Mouse (Mus musculus): ENCODE measurements around the gene Slc12a3. TPM values are rescaled to one million over a fixed set of nuclear protein-coding genes. Genes with fewer than 3 reads are reported as not detected.

Gene Slc12a3
- polyA plus RNA-seq, 1 experiment from 2014 or later, result not detected

GRCm38 (mm10) chr8:94340796-94341195 lies 11.8 kb downstream of the Slc12a3 start:
- H3K4me1 ChIP-seq, result no peaks in the 10 kb centered on the region
- H3K4me2 ChIP-seq (replicated peaks), result no peak overlapping the region
- H3K27me3 ChIP-seq, result no peaks in the 10 kb centered on the region
- no peaks in the 10 kb centered on the region for H3K36me3 ChIP-seq
- H3K4me3 ChIP-seq, result no peak overlapping the region
- H3K9me3 ChIP-seq, result no peaks in the 10 kb centered on the region
- no peak overlapping the region for H3K9ac ChIP-seq (replicated peaks)
- H3K27ac ChIP-seq (replicated peaks), result no peak overlapping the region
- WGBS, result 85% methylated on average over 7 of the region's 7 CpGs
- ATAC-seq (replicated peaks), result no peak

- Histone ChIP-seq H3K27ac (replicated peaks) (no peak overlapping the region), H3K4me3 (no peak overlapping the region), H3K4me2 (replicated peaks) (no peak overlapping the region), H3K9ac (replicated peaks) (no peak overlapping the region), H3K4me1 (no peaks in the 10 kb centered on the region), H3K36me3 (no peaks in the 10 kb centered on the region), H3K9me3 (no peaks in the 10 kb centered on the region), H3K27me3 (no peaks in the 10 kb centered on the region)
- WGBS, result 86% methylated on average over 10 of the region's 10 CpGs
- ATAC-seq (replicated peaks), result no peak
Measured at GRCm38 (mm10) chr8:94342691-94343090, 13.7 kb downstream of the Slc12a3 start.

- H3K27ac ChIP-seq (replicated peaks), result no peak overlapping the region
- H3K9ac ChIP-seq (replicated peaks), result no peak overlapping the region
- ATAC-seq (replicated peaks), result peak; percentile 32; the same call in 1 of the 2 replicates
- H3K4me1 ChIP-seq, result no peaks in the 10 kb centered on the region
- H3K27me3 ChIP-seq, result no peaks in the 10 kb centered on the region
- no peak overlapping the region for H3K4me2 ChIP-seq (replicated peaks)
- H3K9me3 ChIP-seq, result no peaks in the 10 kb centered on the region
- H3K4me3 ChIP-seq, result no peak overlapping the region
- WGBS, result 12% methylated on average over 6 of the region's 6 CpGs
- no peaks in the 10 kb centered on the region for H3K36me3 ChIP-seq
Measured at GRCm38 (mm10) chr8:94343290-94343689, 14.3 kb downstream of the Slc12a3 start.

- H3K9ac ChIP-seq (replicated peaks), result no peak overlapping the region
- H3K36me3 ChIP-seq, result no peaks in the 10 kb centered on the region
- H3K9me3 ChIP-seq, result no peaks in the 10 kb centered on the region
- no peaks in the 10 kb centered on the region for H3K27me3 ChIP-seq
- WGBS, result 90% methylated on average over 11 of the region's 11 CpGs
- ATAC-seq (replicated peaks), result 0 out of 2 replicates have a peak, but pooled peaks have one; percentile 19
- H3K4me3 ChIP-seq, result no peak overlapping the region
- H3K4me1 ChIP-seq, result no peaks in the 10 kb centered on the region
- H3K4me2 ChIP-seq (replicated peaks), result no peak overlapping the region
- no peak overlapping the region for H3K27ac ChIP-seq (replicated peaks)
Measured at GRCm38 (mm10) chr8:94343778-94344320, 14.8 kb downstream of the Slc12a3 start.

- 94% methylated on average over 4 of the region's 4 CpGs for WGBS
- Histone ChIP-seq H3K27ac (replicated peaks) (no peak overlapping the region), H3K4me3 (no peak overlapping the region), H3K27me3 (no peaks in the 10 kb centered on the region), H3K9me3 (no peaks in the 10 kb centered on the region), H3K4me1 (no peaks in the 10 kb centered on the region), H3K36me3 (no peaks in the 10 kb centered on the region), H3K9ac (replicated peaks) (no peak overlapping the region), H3K4me2 (replicated peaks) (no peak overlapping the region)
- ATAC-seq (replicated peaks), result no peak
Measured at GRCm38 (mm10) chr8:94345657-94346056, 16.7 kb downstream of the Slc12a3 start.

- Histone ChIP-seq H3K4me1 (no peaks in the 10 kb centered on the region), H3K9me3 (no peaks in the 10 kb centered on the region), H3K9ac (replicated peaks) (no peak overlapping the region), H3K27me3 (no peaks in the 10 kb centered on the region), H3K4me3 (no peak overlapping the region), H3K27ac (replicated peaks) (no peak overlapping the region), H3K4me2 (replicated peaks) (no peak overlapping the region), H3K36me3 (no peaks in the 10 kb centered on the region)
- WGBS, result 95% methylated on average over 13 of the region's 13 CpGs
- no peak for ATAC-seq (replicated peaks)
Measured at GRCm38 (mm10) chr8:94346264-94346663, 17.3 kb downstream of the Slc12a3 start.

- no peak overlapping the region for H3K4me2 ChIP-seq (replicated peaks)
- no peaks in the 10 kb centered on the region for H3K27me3 ChIP-seq
- WGBS, result 81% methylated on average over 9 of the region's 9 CpGs
- no peak overlapping the region for H3K27ac ChIP-seq (replicated peaks)
- H3K9ac ChIP-seq (replicated peaks), result no peak overlapping the region
- H3K9me3 ChIP-seq, result no peaks in the 10 kb centered on the region
- no peaks in the 10 kb centered on the region for H3K36me3 ChIP-seq
- ATAC-seq (replicated peaks), result no peak
- no peak overlapping the region for H3K4me3 ChIP-seq
- no peaks in the 10 kb centered on the region for H3K4me1 ChIP-seq
Measured at GRCm38 (mm10) chr8:94348425-94348824, 19.4 kb downstream of the Slc12a3 start.

GRCm38 (mm10) chr8:94354069-94354531 lies 25.1 kb downstream of the Slc12a3 start:
- H3K36me3 ChIP-seq, result no peaks in the 10 kb centered on the region
- no peak overlapping the region for H3K4me3 ChIP-seq
- H3K9me3 ChIP-seq, result no peaks in the 10 kb centered on the region
- no peak overlapping the region for H3K9ac ChIP-seq (replicated peaks)
- ATAC-seq (replicated peaks), result no peak
- 0 out of 2 replicates have a peak, but pooled peaks cover 4% of the 10 kb centered on the region for H3K4me1 ChIP-seq
- H3K27ac ChIP-seq (replicated peaks), result no peak overlapping the region
- WGBS, result 91% methylated on average over 7 of the region's 7 CpGs
- H3K4me2 ChIP-seq (replicated peaks), result no peak overlapping the region
- H3K27me3 ChIP-seq, result no peaks in the 10 kb centered on the region

- Histone ChIP-seq H3K27me3 (no peaks in the 10 kb centered on the region), H3K36me3 (no peaks in the 10 kb centered on the region), H3K9ac (replicated peaks) (no peak overlapping the region), H3K4me3 (no peak overlapping the region), H3K4me1 (0 out of 2 replicates have a peak, but pooled peaks cover 4% of the 10 kb centered on the region), H3K4me2 (replicated peaks) (no peak overlapping the region), H3K27ac (replicated peaks) (no peak overlapping the region), H3K9me3 (no peaks in the 10 kb centered on the region)
- ATAC-seq (replicated peaks), result no peak
- 88% methylated on average over 4 of the region's 4 CpGs for WGBS
Measured at GRCm38 (mm10) chr8:94354571-94354970, 25.6 kb downstream of the Slc12a3 start.

GRCm38 (mm10) chr8:94357220-94357619 lies 28.2 kb downstream of the Slc12a3 start:
- no peak overlapping the region for H3K27ac ChIP-seq (replicated peaks)
- no peak overlapping the region for H3K4me2 ChIP-seq (replicated peaks)
- 0 out of 2 replicates have a peak, but pooled peaks cover 4% of the 10 kb centered on the region for H3K4me1 ChIP-seq
- no peak overlapping the region for H3K9ac ChIP-seq (replicated peaks)
- H3K9me3 ChIP-seq, result no peaks in the 10 kb centered on the region
- no peaks in the 10 kb centered on the region for H3K36me3 ChIP-seq
- no peaks in the 10 kb centered on the region for H3K27me3 ChIP-seq
- H3K4me3 ChIP-seq, result no peak overlapping the region
- no peak for ATAC-seq (replicated peaks)
- 90% methylated on average over 6 of the region's 6 CpGs for WGBS

- no peaks in the 10 kb centered on the region for H3K36me3 ChIP-seq
- 0 out of 2 replicates have a peak, but pooled peaks cover 4% of the 10 kb centered on the region for H3K4me1 ChIP-seq
- no peak overlapping the region for H3K4me2 ChIP-seq (replicated peaks)
- no peaks in the 10 kb centered on the region for H3K27me3 ChIP-seq
- H3K9ac ChIP-seq (replicated peaks), result no peak overlapping the region
- WGBS, result 57% methylated on average over 5 of the region's 5 CpGs
- no peak overlapping the region for H3K27ac ChIP-seq (replicated peaks)
- H3K4me3 ChIP-seq, result no peak overlapping the region
- no peak for ATAC-seq (replicated peaks)
- H3K9me3 ChIP-seq, result no peaks in the 10 kb centered on the region
Measured at GRCm38 (mm10) chr8:94358541-94358940, 29.5 kb downstream of the Slc12a3 start.

- Histone ChIP-seq H3K27me3 (no peaks in the 10 kb centered on the region), H3K4me3 (no peak overlapping the region), H3K4me2 (replicated peaks) (no peak overlapping the region), H3K9ac (replicated peaks) (no peak overlapping the region), H3K27ac (replicated peaks) (no peak overlapping the region), H3K9me3 (no peaks in the 10 kb centered on the region), H3K4me1 (0 out of 2 replicates have a peak, but pooled peaks cover 4% of the 10 kb centered on the region), H3K36me3 (no peaks in the 10 kb centered on the region)
- no peak for ATAC-seq (replicated peaks)
- 88% methylated on average over 6 of the region's 6 CpGs for WGBS
Measured at GRCm38 (mm10) chr8:94361774-94362431, 32.9 kb downstream of the Slc12a3 start.

Data from forebrain, embryonic 15.5 days (tissue).